Mouse (Mus musculus) embryonic facial prominence, embryonic 15.5 days (tissue): Measurements from ENCODE around the gene Ccdc85a. TPM values are rescaled to one million over a fixed set of nuclear protein-coding genes. Genes with fewer than 3 reads are reported as not detected.

Experiments used
- ATAC-seq: fragments of 200-750 bp; cut with Nextera tagmentation; 2 replicates; pipeline ENCODE4 v1.8.0; 2017; ENCODE audit warnings: low read depth, moderate TSS enrichment; ENCODE audit not compliant: insufficient number of reproducible peaks, low FRiP score, low TSS enrichment
- H3K27ac ChIP-seq: fragments of 300-500 bp; sonication (generic); replicated peaks from 2 replicates; pipeline ENCODE4 v1.5.1; 2015; ENCODE audit warnings: mild to moderate bottlenecking, inconsistent platforms
- H3K27me3 ChIP-seq: fragments of 300-500 bp; sonication (generic); 2 replicates; pipeline ENCODE4 v1.6.1; 2015; ENCODE audit warnings: inconsistent platforms
- H3K36me3 ChIP-seq: fragments of 300-500 bp; sonication (generic); 2 replicates; pipeline ENCODE4 v1.6.1; 2015; ENCODE audit warnings: mild to moderate bottlenecking, inconsistent platforms
- H3K4me1 ChIP-seq: fragments of 300-500 bp; sonication (generic); 2 replicates; pipeline ENCODE4 v1.6.1; 2015; ENCODE audit warnings: inconsistent platforms
- H3K4me2 ChIP-seq: fragments of 300-500 bp; sonication (generic); replicated peaks from 2 replicates; pipeline ENCODE4 v1.6.1; 2015; ENCODE audit warnings: mild to moderate bottlenecking, inconsistent platforms
- H3K4me3 ChIP-seq: fragments of 300-500 bp; sonication (generic); replicated peaks from 2 replicates; pipeline ENCODE4 v1.5.1; 2015; ENCODE audit warnings: mild to moderate bottlenecking, inconsistent platforms
- H3K9ac ChIP-seq: fragments of 300-500 bp; sonication (generic); 2 replicates; pipeline ENCODE4 v1.6.1; 2015; ENCODE audit warnings: inconsistent platforms
- H3K9me3 ChIP-seq: fragments of 300-500 bp; sonication (generic); replicated peaks from 2 replicates; pipeline ENCODE4 v1.6.1; 2016; ENCODE audit warnings: inconsistent platforms
- WGBS: fragments of 180-500 bp; shearing (Covaris S2); methylation state at CpG from one replicate; pipeline ENCODE4 v1.1.7; 2015; 5-methylcytosine and 5-hydroxymethylcytosine counted together
- polyA plus RNA-seq: library from polyadenylated mRNA; unstranded; fragments of >200 nt; fragmentation: Nextera tagmentation; extraction: Ambion mirVana; gene quantifications from 2 replicates; pipeline ENCODE4 v1.2.1, GENCODE M21; 2015

Ccdc85a gene
- polyA plus RNA-seq, 1 experiment from 2014 or later: 3.5 TPM

- Histone ChIP-seq H3K9ac (no peak overlapping the region), H3K27ac (no peak overlapping the region), H3K4me2 (no peak overlapping the region), H3K36me3 (no peaks in the 10 kb centered on the region), H3K27me3 (no peaks in the 10 kb centered on the region), H3K4me3 (no peak overlapping the region), H3K9me3 (no peaks in the 10 kb centered on the region), H3K4me1 (no peaks in the 10 kb centered on the region)
- ATAC-seq: no peak
- 79% methylated on average over 2 of the region's 2 CpGs for WGBS
These were observed 50.8 kb downstream of the Ccdc85a start for GRCm38 (mm10) chr11:28533286-28533685.

DNA sequence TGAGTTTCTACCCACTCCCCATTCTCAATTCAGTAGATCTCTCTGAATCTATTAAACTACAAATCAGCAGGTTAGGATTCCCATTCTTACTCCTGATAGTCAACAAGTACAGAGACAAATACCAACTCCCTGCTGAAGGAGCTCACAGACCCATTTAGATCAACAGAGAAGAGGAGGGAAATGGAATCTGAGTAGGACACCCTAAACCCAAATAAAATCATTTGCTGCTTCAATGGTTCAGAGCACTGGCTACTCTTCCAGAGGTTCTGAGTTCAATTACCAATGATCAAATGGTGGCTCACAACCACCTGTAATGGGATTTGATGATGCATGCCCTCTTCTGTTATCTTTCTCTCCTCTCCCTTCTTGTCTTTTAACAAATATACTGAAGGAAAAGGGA is 82.9 kb downstream of the Ccdc85a start:
- Histone ChIP-seq H3K27me3 (no peaks in the 10 kb centered on the region), H3K9me3 (no peaks in the 10 kb centered on the region), H3K36me3 (no peaks in the 10 kb centered on the region), H3K4me3 (no peak overlapping the region), H3K9ac (no peak overlapping the region), H3K4me1 (no peaks in the 10 kb centered on the region), H3K27ac (no peak overlapping the region), H3K4me2 (no peak overlapping the region)
- no peak for ATAC-seq

- H3K4me2 ChIP-seq: no peak overlapping the region
- H3K4me3 ChIP-seq: no peak overlapping the region
- no peaks in the 10 kb centered on the region for H3K4me1 ChIP-seq
- H3K9me3 ChIP-seq: no peaks in the 10 kb centered on the region
- ATAC-seq: no peak
- H3K27ac ChIP-seq: no peak overlapping the region
- no peaks in the 10 kb centered on the region for H3K36me3 ChIP-seq
- H3K27me3 ChIP-seq: no peaks in the 10 kb centered on the region
- H3K9ac ChIP-seq: no peak overlapping the region
These were observed 87.1 kb downstream of the Ccdc85a start for GRCm38 (mm10) chr11:28497034-28497433.

DNA sequence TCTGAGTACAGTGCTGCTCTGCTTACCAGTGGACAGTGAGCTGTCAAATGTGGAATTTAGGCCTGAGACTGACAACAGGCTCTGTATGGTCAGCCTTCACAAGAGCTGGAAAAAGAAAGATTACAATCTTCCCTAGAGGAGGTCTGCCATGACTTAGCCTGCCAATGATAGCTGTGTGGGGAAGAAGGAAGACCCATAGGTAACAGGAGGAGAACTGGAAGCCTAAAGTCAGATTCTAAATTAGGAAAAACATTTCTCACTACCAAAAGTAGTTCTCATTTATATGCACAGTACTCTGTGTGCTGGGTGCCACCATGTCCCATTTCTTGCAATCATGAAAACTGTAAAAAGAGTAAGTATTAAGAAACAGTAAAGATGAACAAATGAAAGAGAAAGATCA is 90.8 kb downstream of the Ccdc85a start:
- no peak overlapping the region for H3K9ac ChIP-seq
- no peak overlapping the region for H3K27ac ChIP-seq
- H3K4me2 ChIP-seq: no peak overlapping the region
- no peaks in the 10 kb centered on the region for H3K4me1 ChIP-seq
- H3K4me3 ChIP-seq: no peak overlapping the region
- no peaks in the 10 kb centered on the region for H3K36me3 ChIP-seq
- no peaks in the 10 kb centered on the region for H3K9me3 ChIP-seq
- no peak for ATAC-seq
- no peaks in the 10 kb centered on the region for H3K27me3 ChIP-seq

GRCm38 (mm10) chr11:28491330-28491729 is 92.8 kb downstream of the Ccdc85a start:
- no peak for ATAC-seq
- WGBS: 87% methylated on average over 1 of the region's 1 CpGs
- no peaks in the 10 kb centered on the region for H3K4me1 ChIP-seq

GRCm38 (mm10) chr11:28484083-28484729 is 99.9 kb downstream of the Ccdc85a start:
- ATAC-seq: no peak
- Histone ChIP-seq H3K36me3 (no peaks in the 10 kb centered on the region), H3K9me3 (no peaks in the 10 kb centered on the region), H3K4me2 (no peak overlapping the region), H3K4me1 (no peaks in the 10 kb centered on the region), H3K27ac (no peak overlapping the region), H3K4me3 (no peak overlapping the region), H3K27me3 (no peaks in the 10 kb centered on the region), H3K9ac (no peak overlapping the region)
- 35% methylated on average over 4 of the region's 4 CpGs for WGBS

More at GRCm38 (mm10) chr11:28491330-28491729, 92.8 kb downstream of the Ccdc85a start:
- Histone ChIP-seq H3K27me3 (no peaks in the 10 kb centered on the region), H3K9ac (no peak overlapping the region), H3K4me3 (no peak overlapping the region), H3K4me2 (no peak overlapping the region), H3K9me3 (no peaks in the 10 kb centered on the region), H3K36me3 (no peaks in the 10 kb centered on the region), H3K27ac (no peak overlapping the region)

DNA sequence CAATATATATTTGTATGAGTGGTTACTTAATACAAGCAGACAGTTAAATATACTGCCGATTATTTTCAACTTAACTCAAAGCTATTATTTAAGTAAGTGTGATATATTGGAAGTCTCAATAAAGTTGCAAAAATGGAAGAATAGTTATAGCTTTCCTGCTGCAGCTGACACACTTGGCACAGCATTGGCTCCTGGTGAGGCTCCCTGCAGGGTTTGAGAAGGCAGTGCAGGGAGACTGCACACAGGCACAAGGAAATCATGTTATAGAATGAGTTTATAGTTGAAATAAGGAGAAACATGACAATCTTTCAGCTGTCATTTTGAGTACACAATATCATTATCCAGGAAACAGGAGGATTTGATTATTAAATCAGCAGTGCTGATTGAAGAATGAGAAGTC is 107.0 kb downstream of the Ccdc85a start:
- Histone ChIP-seq H3K4me1 (no peaks in the 10 kb centered on the region), H3K4me2 (no peak overlapping the region), H3K9ac (no peak overlapping the region), H3K27me3 (no peaks in the 10 kb centered on the region), H3K4me3 (no peak overlapping the region), H3K9me3 (no peaks in the 10 kb centered on the region), H3K27ac (no peak overlapping the region), H3K36me3 (no peaks in the 10 kb centered on the region)
- WGBS: 82% methylated on average over 1 of the region's 1 CpGs
- ATAC-seq: no peak

- Histone ChIP-seq H3K4me1 (no peaks in the 10 kb centered on the region), H3K27ac (no peak overlapping the region), H3K9me3 (no peaks in the 10 kb centered on the region), H3K36me3 (no peaks in the 10 kb centered on the region), H3K27me3 (no peaks in the 10 kb centered on the region), H3K9ac (no peak overlapping the region), H3K4me2 (no peak overlapping the region), H3K4me3 (no peak overlapping the region)
- no peak for ATAC-seq
These were observed 118.4 kb downstream of the Ccdc85a start for GRCm38 (mm10) chr11:28465726-28466125.

- no peaks in the 10 kb centered on the region for H3K36me3 ChIP-seq
- H3K4me1 ChIP-seq: no peaks in the 10 kb centered on the region
- whole genome bisulfite sequencing: 88% methylated on average over 1 of the region's 1 CpGs
- no peak overlapping the region for H3K4me3 ChIP-seq
- no peak for ATAC-seq
- no peaks in the 10 kb centered on the region for H3K9me3 ChIP-seq
- no peaks in the 10 kb centered on the region for H3K27me3 ChIP-seq
- no peak overlapping the region for H3K9ac ChIP-seq
- no peak overlapping the region for H3K4me2 ChIP-seq
- no peak overlapping the region for H3K27ac ChIP-seq
These were observed 119.2 kb downstream of the Ccdc85a start for GRCm38 (mm10) chr11:28464926-28465325.

DNA sequence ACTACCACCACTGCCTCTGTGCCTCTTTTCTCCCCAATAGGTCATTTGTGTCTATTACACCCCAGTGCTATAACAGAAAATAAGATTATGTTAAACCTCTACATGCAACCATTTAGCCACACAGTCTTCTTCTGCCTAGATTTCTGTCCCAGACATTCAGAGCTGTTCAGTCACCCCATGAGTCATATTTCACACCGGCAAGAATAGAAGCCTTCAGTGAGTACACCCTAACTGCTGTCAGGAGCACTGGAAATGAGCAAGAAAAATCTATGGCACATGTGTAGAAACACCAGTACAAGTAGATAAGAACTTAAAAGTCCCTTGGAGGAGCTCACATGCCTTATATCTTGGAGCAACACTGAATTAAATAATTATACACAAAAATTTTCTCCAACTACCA is 125.0 kb downstream of the Ccdc85a start:
- Histone ChIP-seq H3K9me3 (no peaks in the 10 kb centered on the region), H3K4me2 (no peak overlapping the region), H3K4me3 (no peak overlapping the region), H3K27ac (no peak overlapping the region), H3K36me3 (no peaks in the 10 kb centered on the region), H3K27me3 (no peaks in the 10 kb centered on the region), H3K9ac (no peak overlapping the region), H3K4me1 (no peaks in the 10 kb centered on the region)
- WGBS: 85% methylated on average over 1 of the region's 1 CpGs
- no peak for ATAC-seq

DNA sequence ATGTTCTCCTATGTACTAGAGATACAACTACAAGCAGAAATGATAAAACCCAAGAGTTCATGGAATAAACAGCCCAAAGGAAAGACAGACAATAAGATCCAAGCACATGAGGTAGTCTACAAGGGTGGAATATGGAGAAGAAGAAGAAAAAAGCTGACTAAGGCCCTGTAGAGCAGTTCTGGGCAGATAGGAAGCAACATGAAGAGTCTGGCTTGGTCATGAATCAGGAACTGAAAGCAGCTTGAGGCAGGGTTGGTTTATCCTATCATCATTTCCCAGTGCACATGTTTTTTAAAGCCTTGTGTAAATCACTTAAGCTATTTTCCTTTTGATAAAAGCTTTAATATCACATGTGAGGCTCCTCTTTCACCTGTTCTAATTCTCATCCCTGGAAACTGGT is 144.2 kb downstream of the Ccdc85a start:
- Histone ChIP-seq H3K4me2 (no peak overlapping the region), H3K27ac (no peak overlapping the region), H3K4me1 (no peaks in the 10 kb centered on the region), H3K9ac (no peak overlapping the region), H3K4me3 (no peak overlapping the region), H3K9me3 (no peaks in the 10 kb centered on the region), H3K27me3 (no peaks in the 10 kb centered on the region), H3K36me3 (no peaks in the 10 kb centered on the region)
- ATAC-seq: no peak

DNA sequence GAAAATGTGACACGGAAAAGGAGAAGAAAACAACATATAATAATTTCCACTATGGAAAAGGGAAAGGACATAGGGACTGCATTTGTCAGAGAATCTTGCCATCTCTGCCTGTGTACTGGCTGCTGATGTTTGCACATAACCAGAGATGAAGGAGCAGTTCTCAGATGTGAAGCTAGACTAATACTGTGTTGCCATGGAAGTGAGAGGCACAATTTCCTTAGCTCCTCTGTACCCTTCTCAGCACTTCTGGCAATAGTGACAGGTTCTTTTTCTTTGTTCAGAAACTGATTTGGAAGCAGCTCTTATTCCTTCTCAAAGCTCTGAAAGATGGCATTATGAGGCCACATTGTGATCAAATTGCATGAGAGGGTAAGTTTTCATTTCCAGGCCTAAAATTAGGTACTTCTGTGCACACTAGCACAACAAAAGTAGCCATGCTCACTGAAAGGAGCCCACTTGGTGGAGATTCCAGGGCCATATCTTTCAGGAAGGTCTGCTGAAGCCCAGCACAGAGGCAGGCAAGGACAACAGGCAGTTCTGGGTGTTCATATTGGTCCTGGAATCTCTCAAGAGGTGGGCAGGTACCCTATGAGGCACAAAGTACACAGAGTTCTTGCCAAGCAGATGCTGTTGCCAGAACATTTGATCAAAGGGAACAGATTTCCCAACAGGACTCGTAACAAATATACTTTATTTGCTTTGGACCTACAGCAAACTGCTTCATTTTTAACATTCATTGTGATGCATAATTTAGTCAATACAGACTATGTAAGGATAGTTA is 161.5 kb downstream of the Ccdc85a start:
- no peaks in the 10 kb centered on the region for H3K4me1 ChIP-seq
- H3K4me2 ChIP-seq: no peak overlapping the region
- H3K27ac ChIP-seq: no peak overlapping the region
- WGBS: 82% methylated on average over 2 of the region's 2 CpGs
- no peaks in the 10 kb centered on the region for H3K9me3 ChIP-seq
- ATAC-seq: no peak
- H3K4me3 ChIP-seq: no peak overlapping the region
- H3K9ac ChIP-seq: no peak overlapping the region
- H3K27me3 ChIP-seq: no peaks in the 10 kb centered on the region
- H3K36me3 ChIP-seq: no peaks in the 10 kb centered on the region
